Mouse (Mus musculus) erythroblast, embryonic 14.5 days (primary cell): ENCODE measurements around the gene Tgtp1.
"Not testable (repeated sequence)": the region's sequence is repeated elsewhere in the genome, so short reads cannot be mapped to it uniquely, and the experiment has no call there.

Experiments used
- GATA1 ChIP-seq: IDR thresholded peaks from 2 replicates; pipeline ENCODE4 v1.6.1; 2012; ENCODE audit warnings: low read length, inconsistent platforms, mixed read lengths
- TAL1 ChIP-seq: IDR thresholded peaks from 3 replicates; pipeline ENCODE4 v1.6.1; 2012; ENCODE audit warnings: low read length, inconsistent platforms, mixed read lengths

DNA sequence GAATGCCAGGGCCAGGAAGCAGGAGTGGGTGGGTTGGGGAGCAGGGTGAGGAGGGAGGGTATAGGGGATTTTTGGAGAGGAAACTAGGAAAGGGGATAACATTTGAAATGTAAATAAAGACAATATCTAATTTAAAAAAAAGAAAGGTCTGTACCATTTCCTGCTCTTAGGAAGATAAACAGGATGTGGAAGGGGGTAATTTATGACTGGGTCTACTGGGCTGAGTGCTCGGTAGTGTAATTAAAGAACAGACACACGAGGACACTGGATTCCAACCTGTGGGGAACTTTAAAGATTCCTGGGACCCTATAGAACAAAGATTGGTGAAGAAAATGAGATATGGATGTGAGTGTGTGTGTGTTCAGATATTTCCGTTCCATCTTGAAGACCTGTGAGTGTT, 11.1 kb downstream of the Tgtp1 start:
- not testable (repeated sequence) for TF ChIP-seq GATA1, TAL1
